Mouse (Mus musculus): ENCODE results near the gene Dusp1.

GRCm38 (mm10) chr17:26476871-26477270 is 85.1 kb downstream of the Dusp1 start:
- TF ChIP-seq GATA1 (IDR thresholded peaks at IDR 0.05; ENCODE audit: low read length), result no peak
- no peak for TF ChIP-seq TAL1 (IDR thresholded peaks at IDR 0.05; ENCODE audit: low read length)

Measured in erythroblast, embryonic 14.5 days (primary cell).